Mouse (Mus musculus) heart, adult 2 months (tissue): ENCODE results near the gene H6pd.

ENCODE experiments used
- CTCF ChIP-seq: fragments of 200-600 bp; IDR thresholded peaks from 2 replicates; pipeline ENCODE4 v1.8.1; 2022; ENCODE audit warnings: antibody characterized with exemption, mild to moderate bottlenecking, moderate library complexity
- POLR2A ChIP-seq: fragments of 200-500 bp; IDR thresholded peaks from 2 replicates; pipeline ENCODE4 v1.6.1; 2011; ENCODE audit warnings: mild to moderate bottlenecking, low read depth, low read length, control low read depth; ENCODE audit not compliant: insufficient read depth

GRCm38 (mm10) chr4:149992670-149993032 is 16.2 kb downstream of the H6pd start:
- TF ChIP-seq CTCF: no peak
- no peak for TF ChIP-seq POLR2A
